Comparison of ENCODE assay signal across 8 mouse cellular contexts in genomic region chr9:44604779-44605615, GRCm38 (mm10). TPM values are rescaled to one million over a fixed set of nuclear protein-coding genes. Genes with fewer than 3 reads are reported as not detected.
DNase-seq lines count a peak whose midpoint lies in the region; ATAC-seq and TF ChIP-seq lines count a peak whose summit lies in the region.

TSS of gene Ddx6 (plus strand) at chr9:44604892.

- peak within 1 kb of the TSS; percentile 92 for H3K4me2 ChIP-seq in lung, postnatal 0 days (replicated peaks; ENCODE audit: low read depth, low read length)

- ATAC-seq in lung, postnatal 0 days: peak; percentile 72

- no peaks in the 10 kb centered on the region for H3K27me3 ChIP-seq in hindbrain, embryonic 10.5 days (ENCODE audit: insufficient read depth, poor library complexity, severe bottlenecking)
- H3K27me3 ChIP-seq in lung, postnatal 0 days (replicated peaks; ENCODE audit: insufficient read depth, low read length): no peaks in the 10 kb centered on the region

- peak within 1 kb of the TSS; percentile 100 for H3K9ac ChIP-seq in lung, postnatal 0 days (replicated peaks; ENCODE audit: low read depth)

- peak within 1 kb of the TSS; percentile 84 for H3K4me3 ChIP-seq in hindbrain, embryonic 10.5 days
- H3K4me3 ChIP-seq in lung, postnatal 0 days (ENCODE audit: low read depth, low read length): peak within 1 kb of the TSS; percentile 99

- under 1% methylated on average over 70 of the region's 80 CpGs for WGBS in hindbrain, embryonic 10.5 days
- WGBS in lung, postnatal 0 days: 0% methylated on average over 56 of the region's 80 CpGs

- H3K27ac ChIP-seq in hindbrain, embryonic 10.5 days: peak within 1 kb of the TSS; percentile 100
- peak within 1 kb of the TSS; percentile 99 for H3K27ac ChIP-seq in lung, postnatal 0 days (ENCODE audit: low read length)

- H3K9me3 ChIP-seq in hindbrain, embryonic 10.5 days: no peaks in the 10 kb centered on the region
- no peaks in the 10 kb centered on the region for H3K9me3 ChIP-seq in lung, postnatal 0 days (ENCODE audit: low read length)

- TF ChIP-seq CTCF in lung, postnatal 0 days (IDR thresholded peaks at IDR 0.05): no peak

- peaks cover 33% of the 10 kb centered on the region for H3K4me1 ChIP-seq in hindbrain, embryonic 10.5 days (replicated peaks)
- peaks cover 4% of the 10 kb centered on the region; the same call in 1 of the 2 replicates for H3K4me1 ChIP-seq in lung, postnatal 0 days (ENCODE audit: insufficient read depth, low read depth, low read length)

- no peak for TF ChIP-seq EP300 in lung, postnatal 0 days (IDR thresholded peaks at IDR 0.05)

- peak; percentile 66 for DNase-seq in MN1 (ENCODE audit: low spot score)
- DNase-seq in cerebellum, adult 9-10 months: peak; percentile 73
- peak; percentile 32 to 62 for DNase-seq in frontal cortex, adult 2 months (ENCODE audit: extremely low spot score in 1 of 2, low spot score in 1 of 2)
- DNase-seq in hindbrain, embryonic 10.5 days (ENCODE audit: low spot score): peak; percentile 83
- DNase-seq in layer of hippocampus, adult 9-11 months: peak; percentile 61
- DNase-seq in lung, postnatal 0 days (ENCODE audit: low spot score): peak; percentile 82
- peak; percentile 67 for DNase-seq in ovary, postnatal 10 days (ENCODE audit: low spot score)
- DNase-seq in thymus, postnatal 14 days: peak; percentile 82

- peaks cover 34% of the 10 kb centered on the region for H3K36me3 ChIP-seq in hindbrain, embryonic 10.5 days
- H3K36me3 ChIP-seq in lung, postnatal 0 days (ENCODE audit: insufficient read depth, low read length): 0 out of 2 replicates have a peak, but pooled peaks cover 8% of the 10 kb centered on the region

RNA-seq across cellular contexts. Expression of gene Ddx6, which starts in this region (rescaled TPM):
- polyA plus RNA-seq in frontal cortex, adult 2 months (2012; rRNA removed): 40.9 and 44.6 TPM in 2 replicates
- polyA plus RNA-seq in hindbrain, embryonic 10.5 days (2016; fragmentation: Nextera tagmentation; extraction: Ambion mirVana): 16.8 and 21.0 TPM in 2 replicates
- polyA plus RNA-seq in lung, postnatal 0 days (2015; fragmentation: Nextera tagmentation; extraction: Ambion mirVana): 13.9 and 18.3 TPM in 2 replicates

Comparison
In these comparisons a context has a peak if more than half of its experiments do, and no peak if none do; other contexts are left out.
1. Peak in every context shown above with its lines: DNase-seq, ATAC-seq, H3K4me3 ChIP-seq and H3K27ac ChIP-seq.